Mouse (Mus musculus) lung, postnatal 0 days (tissue): Measurements from ENCODE around the gene Pigz.

Source experiments
- CTCF ChIP-seq: IDR thresholded peaks from 2 replicates; pipeline ENCODE4 v1.5.1; 2016; ENCODE audit warnings: antibody characterized with exemption, mild to moderate bottlenecking
- EP300 ChIP-seq: IDR thresholded peaks from 2 replicates; pipeline ENCODE4 v1.6.1; 2016; ENCODE audit warnings: antibody characterized with exemption, mild to moderate bottlenecking, control low read depth

- TF ChIP-seq CTCF: no peak
- TF ChIP-seq EP300: no peak
These were observed 14.3 kb downstream of the Pigz start for GRCm38 (mm10) chr16:31947901-31948316.
